Mouse (Mus musculus) limb, embryonic 15.5 days (tissue): ENCODE measurements around the gene Csn1s1. TPM values are rescaled to one million over a fixed set of nuclear protein-coding genes. Genes with fewer than 3 reads are reported as not detected.

Source experiments
- ATAC-seq: fragments of 200-750 bp; cut with Nextera tagmentation; 2 replicates; pipeline ENCODE4 v1.8.0; 2017; ENCODE audit warnings: low read depth, moderate TSS enrichment; ENCODE audit not compliant: insufficient number of reproducible peaks, low FRiP score, low TSS enrichment
- H3K27ac ChIP-seq: fragments of 300-500 bp; sonication (generic); 2 replicates; pipeline ENCODE4 v1.5.1; 2015; ENCODE audit warnings: moderate library complexity, mild to moderate bottlenecking, inconsistent platforms
- H3K27me3 ChIP-seq: fragments of 300-500 bp; sonication (generic); 2 replicates; pipeline ENCODE4 v1.6.1; 2015; ENCODE audit warnings: inconsistent platforms
- H3K36me3 ChIP-seq: fragments of 300-500 bp; sonication (generic); 2 replicates; pipeline ENCODE4 v1.6.1; 2015; ENCODE audit warnings: inconsistent platforms
- H3K4me1 ChIP-seq: fragments of 300-500 bp; sonication (generic); 2 replicates; pipeline ENCODE4 v1.6.1; 2015; ENCODE audit warnings: inconsistent platforms
- H3K4me2 ChIP-seq: fragments of 300-500 bp; sonication (generic); 2 replicates; pipeline ENCODE4 v1.6.1; 2015; ENCODE audit warnings: mild to moderate bottlenecking, inconsistent platforms
- H3K4me3 ChIP-seq: fragments of 300-500 bp; sonication (generic); 2 replicates; pipeline ENCODE4 v1.5.1; 2015; ENCODE audit warnings: mild to moderate bottlenecking, inconsistent platforms
- H3K9ac ChIP-seq: fragments of 300-500 bp; sonication (generic); 2 replicates; pipeline ENCODE4 v1.6.1; 2015; ENCODE audit warnings: inconsistent platforms
- H3K9me3 ChIP-seq: fragments of 300-500 bp; sonication (generic); 2 replicates; pipeline ENCODE4 v1.6.1; 2016; ENCODE audit warnings: inconsistent platforms
- WGBS: fragments of 180-500 bp; shearing (Covaris S2); methylation state at CpG from one replicate; pipeline ENCODE4 v1.1.7; 2015; 5-methylcytosine and 5-hydroxymethylcytosine counted together
- polyA plus RNA-seq: library from polyadenylated mRNA; unstranded; fragments of >200 nt; fragmentation: Nextera tagmentation; extraction: Ambion mirVana; gene quantifications from 2 replicates; pipeline ENCODE4 v1.2.1, GENCODE M21; 2015

The Csn1s1 gene
- not detected in 2 replicates for polyA plus RNA-seq

DNA sequence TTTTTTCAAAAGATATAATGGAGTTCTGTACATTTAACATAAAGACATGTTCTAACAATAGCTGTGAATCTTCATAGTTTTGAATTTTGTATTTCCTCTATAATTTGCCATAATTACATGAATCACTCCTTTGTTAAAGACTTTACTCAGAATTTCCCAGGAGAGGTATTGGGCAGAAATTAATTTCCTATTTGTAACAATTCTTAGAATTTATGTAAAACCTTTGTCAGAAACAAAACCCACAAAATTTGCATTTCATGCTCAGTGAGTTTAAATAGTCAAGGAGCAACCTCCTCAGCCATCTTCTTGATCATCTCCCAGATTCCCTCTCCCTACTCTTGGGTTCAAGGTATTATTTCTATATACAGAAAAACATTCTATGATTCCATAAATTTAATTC is at the start of gene Csn1s1:
Csn1s1 (plus strand) TSS at position 301 of the 400 bp plus-strand sequence.
- Histone ChIP-seq H3K36me3 (no peaks in the 10 kb centered on the region), H3K4me3 (no peak within 1 kb of the TSS), H3K9me3 (no peaks in the 10 kb centered on the region), H3K4me1 (no peaks in the 10 kb centered on the region), H3K4me2 (no peak within 1 kb of the TSS), H3K27ac (no peak within 1 kb of the TSS), H3K27me3 (no peaks in the 10 kb centered on the region), H3K9ac (no peak within 1 kb of the TSS)
- no peak for ATAC-seq

DNA sequence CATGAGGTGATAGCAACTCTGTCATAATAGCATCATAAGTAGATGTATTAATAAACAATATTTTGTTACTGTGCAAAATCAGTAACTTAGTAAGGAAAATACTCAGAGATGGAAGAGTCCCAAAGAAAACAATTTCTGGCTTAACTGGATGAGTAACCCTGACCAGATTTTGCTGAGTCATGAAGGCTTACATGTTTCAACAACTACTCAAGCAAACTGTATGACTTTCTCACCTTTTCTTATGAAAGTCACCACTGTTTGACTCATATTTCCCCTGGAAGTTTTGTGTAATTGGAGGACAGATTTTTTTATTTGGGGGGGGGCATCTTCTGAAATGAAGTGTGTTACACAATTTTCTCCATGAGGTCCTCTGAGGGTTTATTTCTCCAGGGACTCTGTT is 43.3 kb upstream of the Csn1s1 start:
- H3K36me3 ChIP-seq: no peaks in the 10 kb centered on the region
- ATAC-seq: no peak
- no peak overlapping the region for H3K9ac ChIP-seq
- H3K4me1 ChIP-seq: no peaks in the 10 kb centered on the region
- H3K27ac ChIP-seq: no peak overlapping the region
- no peak overlapping the region for H3K4me3 ChIP-seq
- H3K27me3 ChIP-seq: no peaks in the 10 kb centered on the region
- no peaks in the 10 kb centered on the region for H3K9me3 ChIP-seq
- H3K4me2 ChIP-seq: no peak overlapping the region

DNA sequence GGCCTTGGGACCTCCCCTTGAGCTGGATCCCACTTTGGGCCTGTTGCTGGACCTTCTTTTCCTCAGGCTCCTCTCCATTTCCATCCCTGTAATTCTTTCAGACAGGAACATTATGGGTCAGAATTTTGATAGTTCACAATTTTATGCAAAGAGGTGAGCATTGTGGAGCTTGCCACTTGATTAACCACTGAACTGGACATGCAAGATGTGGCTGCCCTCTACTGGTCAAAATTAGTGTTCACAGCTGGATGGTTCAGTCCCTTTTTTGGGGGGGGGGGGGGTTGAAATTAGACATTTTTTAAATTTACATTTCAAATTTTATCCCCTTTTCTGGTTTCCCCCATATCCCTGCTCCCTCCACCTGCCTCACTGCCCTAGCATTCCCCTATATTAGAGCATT is 23.2 kb upstream of the Csn1s1 start:
- no peak overlapping the region for H3K9ac ChIP-seq
- H3K27me3 ChIP-seq: no peaks in the 10 kb centered on the region
- no peaks in the 10 kb centered on the region for H3K36me3 ChIP-seq
- no peak for ATAC-seq
- H3K4me3 ChIP-seq: no peak overlapping the region
- no peak overlapping the region for H3K4me2 ChIP-seq
- H3K9me3 ChIP-seq: no peaks in the 10 kb centered on the region
- H3K27ac ChIP-seq: no peak overlapping the region
- H3K4me1 ChIP-seq: no peaks in the 10 kb centered on the region

DNA sequence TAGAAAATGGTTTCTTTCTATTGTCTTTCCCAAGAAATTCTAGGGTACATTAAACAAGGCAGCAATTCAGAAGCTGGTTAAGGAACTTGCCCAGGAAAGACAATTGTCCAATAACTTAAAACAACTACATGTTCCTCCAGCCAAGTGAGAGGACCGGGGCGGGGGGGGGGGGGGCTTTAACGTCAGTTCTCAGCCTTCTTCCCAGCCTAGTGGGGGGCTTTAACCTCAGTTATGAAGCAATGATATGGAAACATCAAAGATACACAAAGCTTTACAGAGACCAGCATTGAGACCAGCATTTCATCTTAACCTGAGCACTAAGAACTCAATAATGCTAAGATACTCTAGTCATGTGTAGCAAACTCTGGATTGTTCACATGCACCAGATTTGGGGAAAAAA is 33.5 kb downstream of the Csn1s1 start, which contains the start of gene Csn2:
Csn2 (minus strand) TSS at position 101 of the 400 bp plus-strand sequence.
- H3K36me3 ChIP-seq: no peaks in the 10 kb centered on the region
- H3K4me1 ChIP-seq: no peaks in the 10 kb centered on the region
- 77% methylated on average over 3 of the region's 3 CpGs for WGBS
- ATAC-seq: no peak
- H3K27ac ChIP-seq: no peak within 1 kb of the TSS
- no peak within 1 kb of the TSS for H3K4me3 ChIP-seq
- H3K9ac ChIP-seq: no peak within 1 kb of the TSS
- H3K9me3 ChIP-seq: no peaks in the 10 kb centered on the region
- H3K4me2 ChIP-seq: no peak within 1 kb of the TSS
- no peaks in the 10 kb centered on the region for H3K27me3 ChIP-seq

DNA sequence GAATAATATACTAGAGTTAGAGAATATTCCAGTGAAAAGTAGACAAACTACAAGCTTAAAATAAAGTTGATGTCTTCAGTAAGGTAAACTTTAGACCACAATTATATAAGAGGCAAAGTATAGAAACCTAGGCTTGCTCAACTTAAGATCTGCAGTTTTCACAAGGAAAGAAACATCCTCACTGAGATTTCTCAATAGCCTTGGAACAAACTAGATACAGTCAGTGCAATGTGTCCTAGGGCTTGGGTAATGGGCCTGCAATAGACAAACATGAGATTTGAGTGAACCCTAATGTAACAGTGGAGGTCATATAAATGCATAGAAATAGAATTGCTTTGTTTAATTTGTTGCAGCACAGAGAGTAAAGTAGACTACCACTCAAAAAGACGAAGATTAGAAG is 39.9 kb downstream of the Csn1s1 start:
- Histone ChIP-seq H3K27me3 (no peaks in the 10 kb centered on the region), H3K9ac (no peak overlapping the region), H3K4me2 (no peak overlapping the region), H3K36me3 (no peaks in the 10 kb centered on the region), H3K27ac (no peak overlapping the region), H3K4me1 (no peaks in the 10 kb centered on the region), H3K4me3 (no peak overlapping the region), H3K9me3 (no peaks in the 10 kb centered on the region)
- WGBS: 84% methylated on average over 1 of the region's 1 CpGs
- no peak for ATAC-seq

Other genes with a start within 250 kb of the Csn1s1 start
- gene Ugt2b38, start 242.0 kb upstream of the Csn1s1 start, polyA plus RNA-seq: not detected in 2 replicates
- not detected in 2 replicates for gene Ugt2a2, start 183.9 kb upstream of the Csn1s1 start, polyA plus RNA-seq
- gene Gm43638, start 179.4 kb upstream of the Csn1s1 start, polyA plus RNA-seq: not detected in 2 replicates
- not detected in 2 replicates for gene Ugt2a1, start 175.3 kb upstream of the Csn1s1 start, polyA plus RNA-seq
- not detected in 2 replicates for gene Sult1b1, start 128.0 kb upstream of the Csn1s1 start, polyA plus RNA-seq
- not detected in 2 replicates for gene Sult1d1, start 97.2 kb upstream of the Csn1s1 start, polyA plus RNA-seq
- not detected in 2 replicates for gene Sult1e1, start 74.6 kb upstream of the Csn1s1 start, polyA plus RNA-seq
- not detected in 2 replicates for gene Csn2, start 33.4 kb downstream of the Csn1s1 start, polyA plus RNA-seq
- gene Csn1s2a, start 108.4 kb downstream of the Csn1s1 start, polyA plus RNA-seq: not detected in 2 replicates
- gene Csn1s2b, start 141.9 kb downstream of the Csn1s1 start, polyA plus RNA-seq: 0.51 and 0.53 TPM in 2 replicates
- not detected in 2 replicates for gene Prr27, start 159.5 kb downstream of the Csn1s1 start, polyA plus RNA-seq
- not detected in 2 replicates for gene Odam, start 218.8 kb downstream of the Csn1s1 start, polyA plus RNA-seq